ENCODE assay signal across 8 mouse cellular contexts in genomic region chr17:67861744-67862535, GRCm38 (mm10).
DNase-seq lines count a peak whose midpoint lies in the region; ATAC-seq and TF ChIP-seq lines count a peak whose summit lies in the region.

No protein-coding gene starts in this region.

- ATAC-seq in midbrain, embryonic 15.5 days (replicated peaks) = peak; percentile 79

- no peak overlapping the region for H3K27ac ChIP-seq in spleen, adult 2 months (ENCODE audit: insufficient read depth, low read length)
- H3K27ac ChIP-seq in cortical plate, adult 2 months (ENCODE audit: insufficient read depth, low read length) = no peak overlapping the region
- no peak overlapping the region for H3K27ac ChIP-seq in limb, embryonic 10.5 days
- no peak overlapping the region for H3K27ac ChIP-seq in midbrain, embryonic 15.5 days

- DNase-seq in spleen, adult 2 months (ENCODE audit: low read depth in 1 of 2, low spot score in 2 of 2) = no peak
- no peak for DNase-seq in spleen, postnatal 14 days (ENCODE audit: low spot score in 2 of 2)
- DNase-seq in gastrocnemius, postnatal 25 days = peak; percentile 15
- DNase-seq in kidney, adult 9 months = peak; percentile 58
- DNase-seq in limb, embryonic 10.5 days (ENCODE audit: low spot score) = peak; percentile 81
- peak; percentile 17 for DNase-seq in telencephalon, adult 2 months (ENCODE audit: low read depth, low spot score)

- no peak for TF ChIP-seq POLR2A in spleen, adult 2 months (IDR thresholded peaks at IDR 0.05; ENCODE audit: low read depth, low read length)
- TF ChIP-seq POLR2A in cortical plate, adult 2 months (IDR thresholded peaks at IDR 0.05; ENCODE audit: extremely low read depth, insufficient read depth, low read length) = no peak

- no peaks in the 10 kb centered on the region for H3K36me3 ChIP-seq in spleen, adult 2 months (ENCODE audit: control insufficient read depth, insufficient read depth, low read length)
- H3K36me3 ChIP-seq in limb, embryonic 10.5 days = peaks cover 83% of the 10 kb centered on the region
- no peaks in the 10 kb centered on the region for H3K36me3 ChIP-seq in midbrain, embryonic 15.5 days (replicated peaks)

- H3K9ac ChIP-seq in midbrain, embryonic 15.5 days = no peak overlapping the region

- no peak overlapping the region for H3K4me2 ChIP-seq in midbrain, embryonic 15.5 days

- 82% methylated on average over 16 of the region's 16 CpGs for WGBS in spleen, adult 2 months
- 83% methylated on average over 16 of the region's 16 CpGs for WGBS in limb, embryonic 10.5 days
- WGBS in midbrain, embryonic 15.5 days = 79% methylated on average over 16 of the region's 16 CpGs

- no peaks in the 10 kb centered on the region for H3K9me3 ChIP-seq in limb, embryonic 10.5 days (replicated peaks)
- no peaks in the 10 kb centered on the region for H3K9me3 ChIP-seq in midbrain, embryonic 15.5 days

- H3K4me1 ChIP-seq in spleen, adult 2 months (ENCODE audit: control insufficient read depth, insufficient read depth, insufficient read length) = no peaks in the 10 kb centered on the region
- H3K4me1 ChIP-seq in cortical plate, adult 2 months (ENCODE audit: control insufficient read depth, insufficient read depth, low read length) = no peaks in the 10 kb centered on the region
- H3K4me1 ChIP-seq in limb, embryonic 10.5 days = peaks cover 21% of the 10 kb centered on the region
- no peaks in the 10 kb centered on the region for H3K4me1 ChIP-seq in midbrain, embryonic 15.5 days

- peak; percentile 17; the same call in 1 of the 2 replicates for TF ChIP-seq CTCF in spleen, adult 2 months (IDR thresholded peaks at IDR 0.05; ENCODE audit: extremely low read depth, insufficient read depth, insufficient read length, insufficient replicate concordance)
- peak; percentile 98 for TF ChIP-seq CTCF in cortical plate, adult 2 months (IDR thresholded peaks at IDR 0.05; ENCODE audit: extremely low read depth, insufficient read depth, low read length)

- no peak overlapping the region for H3K4me3 ChIP-seq in spleen, adult 2 months (ENCODE audit: extremely low read depth, insufficient read depth, insufficient read length)
- no peak overlapping the region for H3K4me3 ChIP-seq in cortical plate, adult 2 months (ENCODE audit: insufficient read depth, low read length)
- H3K4me3 ChIP-seq in limb, embryonic 10.5 days = no peak overlapping the region
- no peak overlapping the region for H3K4me3 ChIP-seq in midbrain, embryonic 15.5 days

- H3K27me3 ChIP-seq in spleen, adult 2 months (ENCODE audit: control insufficient read depth, insufficient read depth, low read length) = no peaks in the 10 kb centered on the region
- H3K27me3 ChIP-seq in limb, embryonic 10.5 days (ENCODE audit: low read depth, poor library complexity, severe bottlenecking) = no peaks in the 10 kb centered on the region
- H3K27me3 ChIP-seq in midbrain, embryonic 15.5 days (replicated peaks) = no peaks in the 10 kb centered on the region

Comparison
In these comparisons a context has a peak if more than half of its experiments do, and no peak if none do; other contexts are left out.
1. DNase-seq: peak in gastrocnemius, postnatal 25 days (single experiment), kidney, adult 9 months (single experiment), limb, embryonic 10.5 days (single experiment) and telencephalon, adult 2 months (single experiment); none in spleen, adult 2 months (0 of 2) and spleen, postnatal 14 days (0 of 2).